Mouse (Mus musculus): ENCODE results near the gene Pcdh15.

GRCm38 (mm10) chr10:73097979-73098378 is 1.2 kb upstream of the Pcdh15 start:
- TF ChIP-seq CTCF (IDR thresholded peaks at IDR 0.05 in 2 of 3, conservative IDR thresholded peaks at IDR 0.05 in 1 of 3; ENCODE audit: control insufficient read depth in 1 of 3, insufficient read depth in 1 of 3, low read depth in 2 of 3, low read length in 3 of 3, poor library complexity in 1 of 3, severe bottlenecking in 1 of 3) (peak in 2 of 3 experiments; percentile 12 to 39; a peak in 3 of 6 replicates), POLR2A (IDR thresholded peaks at IDR 0.05; ENCODE audit: control insufficient read depth in 1 of 2, insufficient read depth in 1 of 2, low read depth in 1 of 2, low read length in 2 of 2, poor library complexity in 1 of 2) (no peak), EP300 (IDR thresholded peaks at IDR 0.05; ENCODE audit: low read depth in 1 of 2, low read length in 2 of 2) (no peak), ZC3H11A (IDR thresholded peaks at IDR 0.05; ENCODE audit: low read depth, low read length) (no peak), ZNF384 (IDR thresholded peaks at IDR 0.05; ENCODE audit: low read depth, low read length) (no peak), USF2 (IDR thresholded peaks at IDR 0.05; ENCODE audit: borderline replicate concordance in 1 of 2, insufficient read depth in 1 of 2, low read depth in 1 of 2, low read length in 2 of 2) (no peak), KAT2A (conservative IDR thresholded peaks at IDR 0.05; ENCODE audit: low read depth, low read length) (no peak), CHD1 (IDR thresholded peaks at IDR 0.05; ENCODE audit: low read depth, low read length) (no peak)

All from MEL (cell line).